Mouse (Mus musculus) embryonic facial prominence, embryonic 14.5 days (tissue): ENCODE measurements at regions not wholly inside any gene's neighbourhood (a gene's known extent, or its start where the extent isn't known, plus 50 kb on each side); places are given as distances from the start of the nearest gene placed in this dataset.
A peak's percentile ranks its signal among the peaks of the same experiment; 100 is the strongest.

Experiments used
- ATAC-seq: fragments of 200-750 bp; cut with Nextera tagmentation; 2 replicates; pipeline ENCODE4 v1.8.0; 2017; ENCODE audit warnings: low read depth, moderate number of reproducible peaks, moderate TSS enrichment
- DNase-seq: peaks from one replicate; pipeline ENCODE4 v3.0.0-alpha.2; 2015; ENCODE audit warnings: low spot score
- H3K27ac ChIP-seq: fragments of 300-500 bp; sonication (generic); replicated peaks from 2 replicates; pipeline ENCODE4 v1.5.1; 2014; ENCODE audit warnings: low read depth, mild to moderate bottlenecking, low read length, moderate library complexity
- H3K27me3 ChIP-seq: fragments of 300-500 bp; sonication (generic); replicated peaks from 2 replicates; pipeline ENCODE4 v1.6.1; 2014; ENCODE audit warnings: low read length; ENCODE audit not compliant: control insufficient read depth, insufficient read depth
- H3K36me3 ChIP-seq: fragments of 300-500 bp; sonication (generic); 2 replicates; pipeline ENCODE4 v1.6.1; 2014; ENCODE audit warnings: low read length, mixed read lengths; ENCODE audit not compliant: control insufficient read depth, insufficient read depth
- H3K4me1 ChIP-seq: fragments of 300-500 bp; sonication (generic); 2 replicates; pipeline ENCODE4 v1.6.1; 2014; ENCODE audit warnings: antibody characterized with exemption, low read length; ENCODE audit not compliant: control insufficient read depth, insufficient read depth
- H3K4me2 ChIP-seq: fragments of 300-500 bp; sonication (generic); 2 replicates; pipeline ENCODE4 v1.6.1; 2014; ENCODE audit warnings: low read depth, mild to moderate bottlenecking, low read length, moderate library complexity, mixed read lengths
- H3K4me3 ChIP-seq: fragments of 300-500 bp; sonication (generic); 2 replicates; pipeline ENCODE4 v1.5.1; 2014; ENCODE audit warnings: low read depth, mild to moderate bottlenecking, low read length
- H3K9ac ChIP-seq: fragments of 300-500 bp; sonication (generic); 2 replicates; pipeline ENCODE4 v1.6.1; 2014; ENCODE audit warnings: low read depth, mild to moderate bottlenecking, low read length, moderate library complexity, mixed read lengths
- H3K9me3 ChIP-seq: fragments of 300-500 bp; sonication (generic); 2 replicates; pipeline ENCODE4 v1.6.1; 2016; ENCODE audit warnings: low read length; ENCODE audit not compliant: control insufficient read depth
- WGBS: fragments of 180-500 bp; shearing (Covaris S2); extraction: QIAGEN DNeasy Blood & Tissue Kit; methylation state at CpG from one replicate; pipeline ENCODE4 v1.1.7; 2014; 5-methylcytosine and 5-hydroxymethylcytosine counted together

GRCm38 (mm10) chr3:62047704-62048506 lies 290.2 kb upstream of the Arhgef26 start:
- Histone ChIP-seq H3K4me1 (no peaks in the 10 kb centered on the region), H3K27ac (no peak overlapping the region)
- 73% methylated on average over 4 of the region's 4 CpGs for WGBS

GRCm38 (mm10) chr3:62054237-62054636 lies 283.9 kb upstream of the Arhgef26 start:
- DNase-seq: no peak
- ATAC-seq: no peak
- H3K4me3 ChIP-seq: no peak overlapping the region
- no peaks in the 10 kb centered on the region for H3K27me3 ChIP-seq
- no peaks in the 10 kb centered on the region for H3K4me1 ChIP-seq
- no peak overlapping the region for H3K27ac ChIP-seq
- no peak overlapping the region for H3K4me2 ChIP-seq
- 81% methylated on average over 1 of the region's 1 CpGs for WGBS
- no peak overlapping the region for H3K9ac ChIP-seq
- H3K36me3 ChIP-seq: no peaks in the 10 kb centered on the region
- no peaks in the 10 kb centered on the region for H3K9me3 ChIP-seq

More at GRCm38 (mm10) chr3:62047704-62048506, 290.2 kb upstream of the Arhgef26 start:
- Histone ChIP-seq H3K4me3 (no peak overlapping the region), H3K9me3 (no peaks in the 10 kb centered on the region), H3K9ac (no peak overlapping the region), H3K27me3 (no peaks in the 10 kb centered on the region), H3K4me2 (no peak overlapping the region), H3K36me3 (no peaks in the 10 kb centered on the region)
- DNase-seq (no peak), ATAC-seq (no peak)

DNA sequence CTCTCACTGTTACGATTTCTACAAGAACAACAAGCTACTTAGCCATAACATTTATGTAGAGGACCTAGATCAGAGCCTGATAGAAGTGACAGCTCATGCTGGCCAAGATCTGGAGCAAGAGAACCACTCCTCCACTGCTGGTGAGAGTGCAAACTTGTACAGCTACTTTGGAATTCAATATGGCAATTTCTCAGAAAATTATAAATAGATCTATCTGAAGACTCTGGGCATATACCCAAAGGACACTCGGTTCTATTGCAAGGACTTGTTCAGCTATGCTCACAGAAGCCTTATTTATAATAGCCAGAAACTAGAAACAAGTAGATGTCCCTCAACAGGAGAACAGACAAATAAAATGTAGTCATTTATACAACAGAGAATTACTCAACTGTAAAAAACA lies 259.6 kb upstream of the Arhgef26 start:
- H3K27ac ChIP-seq: no peak overlapping the region
- no peaks in the 10 kb centered on the region for H3K4me1 ChIP-seq
- ATAC-seq (no peak), DNase-seq (no peak)
- no peaks in the 10 kb centered on the region for H3K9me3 ChIP-seq
- no peak overlapping the region for H3K9ac ChIP-seq
- no peak overlapping the region for H3K4me2 ChIP-seq
- no peaks in the 10 kb centered on the region for H3K27me3 ChIP-seq
- WGBS: 61% methylated on average over 2 of the region's 2 CpGs
- no peak overlapping the region for H3K4me3 ChIP-seq
- H3K36me3 ChIP-seq: no peaks in the 10 kb centered on the region

DNA sequence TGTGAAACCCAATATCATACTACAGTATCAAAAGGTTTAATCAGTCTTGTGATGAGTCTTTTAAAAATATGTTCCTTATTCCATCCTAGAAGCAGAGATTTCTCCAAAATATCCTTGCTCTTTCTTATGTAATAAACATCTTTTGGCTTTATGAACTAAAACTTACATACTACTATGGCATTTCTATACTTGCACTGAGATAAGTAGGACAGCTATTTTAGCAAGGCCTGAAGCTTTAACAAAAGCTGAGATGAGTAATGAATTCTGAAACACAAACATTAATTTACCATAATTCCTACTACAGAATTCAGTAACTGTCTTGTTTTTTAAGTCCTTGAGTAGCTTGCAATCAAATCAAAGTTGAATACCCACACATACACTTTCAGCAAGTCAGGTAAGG lies 252.6 kb upstream of the Arhgef26 start:
- H3K4me1 ChIP-seq: no peaks in the 10 kb centered on the region
- no peak overlapping the region for H3K9ac ChIP-seq
- H3K4me2 ChIP-seq: no peak overlapping the region
- H3K36me3 ChIP-seq: no peaks in the 10 kb centered on the region
- no peaks in the 10 kb centered on the region for H3K9me3 ChIP-seq
- DNase-seq: no peak
- no peak overlapping the region for H3K4me3 ChIP-seq
- H3K27me3 ChIP-seq: no peaks in the 10 kb centered on the region
- no peak for ATAC-seq
- H3K27ac ChIP-seq: no peak overlapping the region

- no peaks in the 10 kb centered on the region for H3K4me1 ChIP-seq
- no peak overlapping the region for H3K9ac ChIP-seq
- no peaks in the 10 kb centered on the region for H3K27me3 ChIP-seq
- H3K4me3 ChIP-seq: no peak overlapping the region
- ATAC-seq: no peak
- no peak overlapping the region for H3K4me2 ChIP-seq
- H3K36me3 ChIP-seq: no peaks in the 10 kb centered on the region
- no peak overlapping the region for H3K27ac ChIP-seq
- no peak for DNase-seq
- no peaks in the 10 kb centered on the region for H3K9me3 ChIP-seq
- WGBS: 83% methylated on average over 1 of the region's 1 CpGs
Measured at GRCm38 (mm10) chr3:62087215-62087614, 250.9 kb upstream of the Arhgef26 start.

GRCm38 (mm10) chr3:62103101-62103500 lies 235.0 kb upstream of the Arhgef26 start:
- H3K27ac ChIP-seq: no peak overlapping the region
- no peaks in the 10 kb centered on the region for H3K4me1 ChIP-seq
- no peak overlapping the region for H3K4me3 ChIP-seq
- WGBS: 56% methylated on average over 5 of the region's 5 CpGs
- no peaks in the 10 kb centered on the region for H3K9me3 ChIP-seq
- no peak overlapping the region for H3K4me2 ChIP-seq
- ATAC-seq: no peak
- DNase-seq: no peak
- H3K36me3 ChIP-seq: no peaks in the 10 kb centered on the region
- no peak overlapping the region for H3K9ac ChIP-seq
- H3K27me3 ChIP-seq: no peaks in the 10 kb centered on the region

- DNase-seq: peak; percentile 33
- no peak for ATAC-seq
Measured at GRCm38 (mm10) chr3:62103872-62104271, 234.3 kb upstream of the Arhgef26 start.

GRCm38 (mm10) chr3:62104560-62104959 lies 233.6 kb upstream of the Arhgef26 start:
- H3K4me1 ChIP-seq: no peaks in the 10 kb centered on the region
- DNase-seq: peak; percentile 2
- no peak for ATAC-seq
- no peak overlapping the region for H3K4me3 ChIP-seq
- no peaks in the 10 kb centered on the region for H3K36me3 ChIP-seq
- H3K9me3 ChIP-seq: no peaks in the 10 kb centered on the region
- no peak overlapping the region for H3K27ac ChIP-seq
- no peak overlapping the region for H3K4me2 ChIP-seq
- 73% methylated on average over 1 of the region's 1 CpGs for WGBS
- no peak overlapping the region for H3K9ac ChIP-seq
- no peaks in the 10 kb centered on the region for H3K27me3 ChIP-seq

More at GRCm38 (mm10) chr3:62103872-62104271, 234.3 kb upstream of the Arhgef26 start:
- Histone ChIP-seq H3K4me1 (no peaks in the 10 kb centered on the region), H3K4me3 (no peak overlapping the region), H3K27ac (no peak overlapping the region), H3K9me3 (no peaks in the 10 kb centered on the region), H3K9ac (no peak overlapping the region), H3K27me3 (no peaks in the 10 kb centered on the region), H3K36me3 (no peaks in the 10 kb centered on the region), H3K4me2 (no peak overlapping the region)

GRCm38 (mm10) chr3:62107339-62107738 lies 230.8 kb upstream of the Arhgef26 start:
- no peak overlapping the region for H3K27ac ChIP-seq
- ATAC-seq (no peak), DNase-seq (no peak)
- no peak overlapping the region for H3K9ac ChIP-seq
- H3K27me3 ChIP-seq: no peaks in the 10 kb centered on the region
- H3K36me3 ChIP-seq: no peaks in the 10 kb centered on the region
- no peaks in the 10 kb centered on the region for H3K4me1 ChIP-seq
- H3K4me2 ChIP-seq: no peak overlapping the region
- H3K4me3 ChIP-seq: no peak overlapping the region
- H3K9me3 ChIP-seq: no peaks in the 10 kb centered on the region
